Mouse (Mus musculus) left cerebral cortex, adult 2 months (tissue): ENCODE results near the gene Liph. TPM values are rescaled to one million over a fixed set of nuclear protein-coding genes. Genes with fewer than 3 reads are reported as not detected.
A peak's percentile ranks its signal among the peaks of the same experiment; 100 is the strongest.
"Not testable (repeated sequence)": the region's sequence is repeated elsewhere in the genome, so short reads cannot be mapped to it uniquely, and the experiment has no call there.

Experiments used
- DNase-seq, 2 experiments: peaks; one replicate each; pipeline ENCODE4 v3.0.0; 2021 to 2022; ENCODE audit warnings: low spot score in 2 of 2, mixed read lengths in 1 of 2; ENCODE audit errors: extremely low spot score in 1 of 2
- H3K27ac ChIP-seq: fragments of 200-600 bp; 2 replicates; pipeline ENCODE4 v1.8.1; 2022
- H3K4me3 ChIP-seq: fragments of 200-600 bp; 2 replicates; pipeline ENCODE4 v1.8.1; 2022
- CTCF ChIP-seq: fragments of 200-600 bp; IDR thresholded peaks from 2 replicates; pipeline ENCODE4 v1.8.1; 2022; ENCODE audit warnings: antibody characterized with exemption, mild to moderate bottlenecking, moderate library complexity
- intact Hi-C: fragments of 180-260 bp; cut with DNase I; formaldehyde crosslinking; loops from one replicate; pipeline ENCODE4 v1.15.1; 2025
- total RNA-seq, 2 experiments: library from RNA; stranded (reverse); gene quantifications; 2 replicates each; pipeline ENCODE4 v1.2.3; 2021

Gene Liph
- total RNA-seq, 2 experiments from 2014 or later: 0.16 TPM; not detected in 1

GRCm38 (mm10) chr16:21970536-21970935, 24.9 kb downstream of the Liph start:
- no peak overlapping the region for H3K27ac ChIP-seq
- no peak overlapping the region for H3K4me3 ChIP-seq
- no peak for TF ChIP-seq CTCF
- DNase-seq: no peak
- intact Hi-C loops: no loop called here

- TF ChIP-seq CTCF: no peak
- intact Hi-C loops: no loop called here
- DNase-seq: no peak
- H3K27ac ChIP-seq: no peak overlapping the region
- H3K4me3 ChIP-seq: no peak overlapping the region
These were observed 25.6 kb downstream of the Liph start for GRCm38 (mm10) chr16:21969874-21970273.

GRCm38 (mm10) chr16:21965576-21965975, 29.9 kb downstream of the Liph start:
- H3K27ac ChIP-seq: no peak overlapping the region
- intact Hi-C loops: no loop called here
- no peak for TF ChIP-seq CTCF
- DNase-seq: no peak
- H3K4me3 ChIP-seq: no peak overlapping the region

- no peak for TF ChIP-seq CTCF
- Histone ChIP-seq H3K4me3 (no peak overlapping the region), H3K27ac (no peak overlapping the region)
- intact Hi-C loops: no loop called here
- DNase-seq: no peak
These were observed 39.9 kb downstream of the Liph start for GRCm38 (mm10) chr16:21955591-21955990.

GRCm38 (mm10) chr16:21946761-21947715, 48.4 kb downstream of the Liph start, which contains the start of gene Tmem41a:
Gene Tmem41a, minus strand, starts transcription at chr16:21947552.
- Histone ChIP-seq H3K27ac (peak within 1 kb of the TSS; percentile 73), H3K4me3 (peak within 1 kb of the TSS; percentile 63)
- intact Hi-C loops: no loop called here
- DNase-seq: peak; percentile 90 to 92
- peak; percentile 15 for TF ChIP-seq CTCF

GRCm38 (mm10) chr16:21928471-21928870, 67.0 kb downstream of the Liph start:
- TF ChIP-seq CTCF: no peak
- H3K4me3 ChIP-seq: no peak overlapping the region
- intact Hi-C loops: no loop called here
- H3K27ac ChIP-seq: no peak overlapping the region
- DNase-seq: no peak

GRCm38 (mm10) chr16:21916681-21917080, 78.8 kb downstream of the Liph start:
- DNase-seq: no peak
- no peak for TF ChIP-seq CTCF
- Histone ChIP-seq H3K27ac (no peak overlapping the region), H3K4me3 (no peak overlapping the region)
- intact Hi-C loops: no loop called here

- DNase-seq: no peak
- H3K27ac ChIP-seq: no peak overlapping the region
- TF ChIP-seq CTCF: no peak
- H3K4me3 ChIP-seq: no peak overlapping the region
- intact Hi-C loops: loop anchor here (5.0 kb wide), 1 partner anchor 66 kb away; no protein-coding TSS in a partner anchor
These were observed 82.1 kb downstream of the Liph start for GRCm38 (mm10) chr16:21913347-21913746.

GRCm38 (mm10) chr16:21908906-21909305, 86.6 kb downstream of the Liph start:
- H3K27ac ChIP-seq, H3K4me3 ChIP-seq, intact Hi-C loops, DNase-seq: not testable (repeated sequence)

GRCm38 (mm10) chr16:21906902-21907301, 88.6 kb downstream of the Liph start:
- intact Hi-C loops: no loop called here
- Histone ChIP-seq H3K27ac (no peak overlapping the region), H3K4me3 (no peak overlapping the region)
- no peak for DNase-seq
- TF ChIP-seq CTCF: no peak

- no peak for DNase-seq
- no peak overlapping the region for H3K4me3 ChIP-seq
- no peak for TF ChIP-seq CTCF
- no peak overlapping the region for H3K27ac ChIP-seq
- intact Hi-C loops: no loop called here
These were observed 89.5 kb downstream of the Liph start for GRCm38 (mm10) chr16:21905996-21906395.

- no peak for TF ChIP-seq CTCF
- H3K27ac ChIP-seq: no peak overlapping the region
- intact Hi-C loops: no loop called here
- no peak for DNase-seq
- no peak overlapping the region for H3K4me3 ChIP-seq
These were observed 90.8 kb downstream of the Liph start for GRCm38 (mm10) chr16:21904636-21905035.

Other genes starting within 250 kb of the Liph start
- gene Ehhadh, start 207.9 kb downstream of the Liph start, total RNA-seq: 1 to 10 TPM; 1.3 to 2.0 TPM
- gene Map3k13, start 201.3 kb downstream of the Liph start, total RNA-seq: 10 to 100 TPM; 15.3 to 19.0 TPM
- gene Tmem41a, start 48.1 kb downstream of the Liph start, total RNA-seq: 10 to 100 TPM; 14.0 TPM
- 100 to 1,000 TPM in 1 of 2 experiments, 10 to 100 TPM in 1; 94.9 to 100 TPM for gene Senp2, start 13.8 kb upstream of the Liph start, total RNA-seq
- gene Igf2bp2, start 167.6 kb upstream of the Liph start, total RNA-seq: 1 to 10 TPM; 1.7 to 1.8 TPM